Comparison of ENCODE assay signal across 20 mouse cellular contexts in the genomic region with DNA sequence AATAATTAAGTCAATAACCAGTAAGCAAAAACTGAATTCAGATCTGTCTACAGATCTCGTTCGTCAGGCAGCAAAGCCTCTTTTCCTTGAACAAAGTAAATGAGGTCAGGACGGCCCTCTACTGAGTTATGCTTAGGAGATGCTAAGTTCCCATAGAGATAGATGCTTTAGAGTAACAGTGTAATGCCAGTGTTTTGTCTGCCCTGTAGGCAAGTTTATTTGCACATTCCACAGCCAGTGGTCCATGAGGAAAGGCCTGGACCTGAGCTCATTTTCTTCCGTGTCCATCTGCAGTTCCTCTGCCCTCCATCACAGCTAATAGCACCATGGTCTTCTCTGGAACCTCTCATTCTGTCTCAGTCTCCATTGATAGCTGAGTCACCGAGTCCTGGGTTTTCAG.
"Had no signal": no experiment of that assay in that cellular context is flagged by ENCODE, and none has a peak within 500 bp of the region (broad histone marks: within the 10 kb centered on the region; RNA-seq: fewer than 3 reads in every experiment).

No protein-coding gene starts in this region.

- H3K9me3 ChIP-seq: intestine, embryonic 15.5 days; limb, embryonic 12.5 days; limb, embryonic 15.5 days; neural tube, embryonic 12.5 days; stomach, embryonic 15.5 days had no signal

- H3K27ac ChIP-seq: intestine, embryonic 15.5 days; layer of hippocampus, adult 2 months; limb, embryonic 12.5 days; limb, embryonic 15.5 days; liver, embryonic 14.5 days; macrophage; neural tube, embryonic 12.5 days; stomach, embryonic 15.5 days had no signal

- H3K4me1 ChIP-seq: intestine, embryonic 15.5 days; limb, embryonic 12.5 days; limb, embryonic 15.5 days; neural tube, embryonic 12.5 days; stomach, embryonic 15.5 days had no signal

- H3K27me3 ChIP-seq: intestine, embryonic 15.5 days; limb, embryonic 12.5 days; limb, embryonic 15.5 days; neural tube, embryonic 12.5 days; stomach, embryonic 15.5 days had no signal

- ATAC-seq: intestine, embryonic 15.5 days; liver, postnatal 0 days; lung, postnatal 0 days had no signal

- H3K9ac ChIP-seq: intestine, embryonic 15.5 days; limb, embryonic 12.5 days; limb, embryonic 15.5 days; liver, embryonic 14.5 days; liver, postnatal 0 days; lung, embryonic 14.5 days; neural tube, embryonic 12.5 days; stomach, embryonic 15.5 days had no signal

- H3K4me3 ChIP-seq: intestine, embryonic 15.5 days; layer of hippocampus, adult 2 months; limb, embryonic 12.5 days; limb, embryonic 15.5 days; neural tube, embryonic 12.5 days; stomach, embryonic 15.5 days had no signal

- DNase-seq: kidney, adult 18-20 months; kidney, postnatal 14 days; left cerebral cortex, postnatal 4 days; liver, postnatal 0 days; lung, embryonic 14.5 days; midbrain, embryonic 14.5 days; right cerebral cortex, postnatal 25 days; spleen, adult 18-20 months; thymus, adult 18-20 months; thymus, postnatal 36 days had no signal

- H3K36me3 ChIP-seq: intestine, embryonic 15.5 days; limb, embryonic 12.5 days; limb, embryonic 15.5 days; neural tube, embryonic 12.5 days; stomach, embryonic 15.5 days had no signal

- H3K4me2 ChIP-seq: intestine, embryonic 15.5 days; limb, embryonic 12.5 days; limb, embryonic 15.5 days; liver, embryonic 11.5 days; lung, embryonic 14.5 days; neural tube, embryonic 12.5 days; stomach, embryonic 15.5 days had no signal
